In the genomic region with DNA sequence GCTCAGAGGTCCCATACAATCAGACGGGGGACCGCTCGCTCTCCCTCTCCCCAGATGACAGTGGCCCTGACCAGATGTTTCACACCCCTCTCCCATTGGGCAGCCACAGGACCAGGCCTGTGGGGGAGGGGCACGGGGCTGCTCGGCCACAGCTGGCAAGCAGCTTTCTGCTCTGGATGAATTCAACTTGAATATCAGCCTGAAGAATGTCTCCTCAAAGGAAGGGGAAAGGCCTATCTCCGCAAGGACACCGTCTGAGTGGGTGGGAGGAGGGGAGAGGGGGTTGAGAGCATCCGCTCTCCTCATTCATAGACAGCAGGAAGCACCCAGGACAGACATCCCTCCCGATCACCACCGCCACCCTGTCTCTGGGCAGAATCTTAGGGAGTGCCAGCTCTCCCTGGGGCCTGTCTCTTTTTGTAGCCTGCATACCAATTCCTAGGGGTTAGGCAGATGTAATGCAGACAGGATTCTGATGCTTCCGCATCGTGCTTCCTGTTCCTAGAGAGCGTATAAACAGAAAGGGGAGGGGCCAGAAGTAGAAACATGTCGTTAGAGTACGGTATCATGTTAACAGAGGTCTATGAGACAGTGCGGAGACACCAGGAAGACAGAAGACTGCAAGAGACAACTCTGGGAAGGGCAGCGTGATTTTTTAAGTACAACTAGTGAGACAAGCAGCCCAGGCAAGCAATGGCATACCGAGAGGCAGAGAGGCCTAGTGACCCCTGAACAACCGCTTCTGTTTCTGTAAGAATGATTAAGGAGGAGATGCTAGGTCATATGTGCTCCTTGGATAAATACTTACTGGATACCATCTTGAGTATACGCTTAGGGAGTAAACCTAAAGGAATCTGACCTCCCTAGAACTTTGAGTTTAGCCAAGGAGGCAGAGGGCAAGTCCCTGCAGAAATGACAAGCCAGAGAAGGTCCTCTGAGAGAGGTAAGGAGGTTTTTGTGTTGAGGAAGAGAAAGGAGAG, we compare ENCODE assay signal across 9 mouse cellular contexts.
DNase-seq lines count a peak whose midpoint lies in the region; ATAC-seq and TF ChIP-seq lines count a peak whose summit lies in the region.
"Had no signal": no experiment of that assay in that cellular context is flagged by ENCODE, and none has a peak within 500 bp of the region (broad histone marks: within the 10 kb centered on the region; RNA-seq: fewer than 3 reads in every experiment).

No protein-coding gene starts in this region.

- ATAC-seq in lung, embryonic 15.5 days (ENCODE audit: borderline replicate concordance, extremely low read depth, low FRiP score, low TSS enrichment), result peak; percentile 61; the same call in 1 of the 2 replicates
- ATAC-seq in forebrain, embryonic 13.5 days, result no peak
- ATAC-seq in limb, embryonic 14.5 days (ENCODE audit: low FRiP score, low read depth), result peak; percentile 58; the same call in 1 of the 2 replicates
- no peak for ATAC-seq in neural tube, embryonic 11.5 days (ENCODE audit: insufficient read depth, low FRiP score, low TSS enrichment)
- no peak for ATAC-seq in inflammation-experienced regulatory T-cells, adult 6 months

- 0 out of 2 replicates have a peak overlapping the region, but pooled peaks have one; percentile 3 for H3K27ac ChIP-seq in lung, embryonic 15.5 days
- H3K27ac ChIP-seq in forebrain, embryonic 13.5 days, result no peak overlapping the region
- peak overlapping the region; percentile 52; the same call in 1 of the 2 replicates for H3K27ac ChIP-seq in limb, embryonic 14.5 days (replicated peaks; ENCODE audit: low read depth, low read length)
- H3K27ac ChIP-seq in neural tube, embryonic 11.5 days (ENCODE audit: low read depth, low read length), result peak overlapping the region; percentile 76

- no peaks in the 10 kb centered on the region for H3K9me3 ChIP-seq in lung, embryonic 15.5 days
- H3K9me3 ChIP-seq in forebrain, embryonic 13.5 days (replicated peaks), result no peaks in the 10 kb centered on the region
- no peaks in the 10 kb centered on the region for H3K9me3 ChIP-seq in limb, embryonic 14.5 days (ENCODE audit: control insufficient read depth, low read length)
- H3K9me3 ChIP-seq in neural tube, embryonic 11.5 days (ENCODE audit: control insufficient read depth, low read length), result no peaks in the 10 kb centered on the region

- DNase-seq in lung, postnatal 25 days (ENCODE audit: low spot score), result no peak
- peak; percentile 15 for DNase-seq in limb, embryonic 14.5 days (ENCODE audit: low spot score)
- peak; percentile 70 for DNase-seq in neural tube, embryonic 11.5 days (ENCODE audit: low spot score)
- no peak for DNase-seq in spleen, postnatal 4 days (ENCODE audit: low spot score in 2 of 2)
- no peak for DNase-seq in cerebellum, adult 8-10 months

- no peak overlapping the region for H3K9ac ChIP-seq in lung, embryonic 15.5 days
- H3K9ac ChIP-seq in forebrain, embryonic 13.5 days, result 0 out of 2 replicates have a peak overlapping the region, but pooled peaks have one; percentile 6
- no peak overlapping the region for H3K9ac ChIP-seq in limb, embryonic 14.5 days (ENCODE audit: low read depth, low read length, severe bottlenecking)
- no peak overlapping the region; the same call in 1 of the 2 replicates for H3K9ac ChIP-seq in neural tube, embryonic 11.5 days (ENCODE audit: low read length)

- no peaks in the 10 kb centered on the region for H3K27me3 ChIP-seq in lung, embryonic 15.5 days
- no peaks in the 10 kb centered on the region for H3K27me3 ChIP-seq in forebrain, embryonic 13.5 days
- H3K27me3 ChIP-seq in limb, embryonic 14.5 days (ENCODE audit: control insufficient read depth, insufficient read depth, low read length), result no peaks in the 10 kb centered on the region
- H3K27me3 ChIP-seq in neural tube, embryonic 11.5 days (ENCODE audit: control insufficient read depth, insufficient read depth, low read length), result no peaks in the 10 kb centered on the region

- H3K4me1 ChIP-seq in lung, embryonic 15.5 days, result peaks cover 22% of the 10 kb centered on the region
- H3K4me1 ChIP-seq in forebrain, embryonic 13.5 days, result peaks cover 16% of the 10 kb centered on the region
- H3K4me1 ChIP-seq in limb, embryonic 14.5 days (ENCODE audit: control insufficient read depth, insufficient read depth, low read length), result peaks cover 42% of the 10 kb centered on the region
- peaks cover 18% of the 10 kb centered on the region for H3K4me1 ChIP-seq in neural tube, embryonic 11.5 days (ENCODE audit: control insufficient read depth, insufficient read depth, low read length)

- no peaks in the 10 kb centered on the region for H3K36me3 ChIP-seq in lung, embryonic 15.5 days
- H3K36me3 ChIP-seq in forebrain, embryonic 13.5 days (ENCODE audit: poor library complexity, severe bottlenecking), result no peaks in the 10 kb centered on the region
- H3K36me3 ChIP-seq in limb, embryonic 14.5 days (ENCODE audit: control insufficient read depth, insufficient read depth, low read length), result no peaks in the 10 kb centered on the region
- H3K36me3 ChIP-seq in neural tube, embryonic 11.5 days (ENCODE audit: control insufficient read depth, insufficient read depth, low read length), result no peaks in the 10 kb centered on the region

- WGBS in lung, embryonic 15.5 days, result 30% methylated on average over 20 of the region's 20 CpGs
- WGBS in forebrain, embryonic 13.5 days, result 29% methylated on average over 20 of the region's 20 CpGs
- 24% methylated on average over 20 of the region's 20 CpGs for WGBS in limb, embryonic 14.5 days
- 20% methylated on average over 20 of the region's 20 CpGs for WGBS in neural tube, embryonic 11.5 days

- no peak overlapping the region for H3K4me3 ChIP-seq in lung, embryonic 15.5 days
- no peak overlapping the region for H3K4me3 ChIP-seq in forebrain, embryonic 13.5 days
- no peak overlapping the region for H3K4me3 ChIP-seq in limb, embryonic 14.5 days (replicated peaks; ENCODE audit: low read length)
- no peak overlapping the region for H3K4me3 ChIP-seq in neural tube, embryonic 11.5 days (ENCODE audit: low read depth, low read length)
- H3K4me3 ChIP-seq: myocyte had no signal

- peak overlapping the region; percentile 37 for H3K4me2 ChIP-seq in lung, embryonic 15.5 days
- peak overlapping the region; percentile 35 for H3K4me2 ChIP-seq in forebrain, embryonic 13.5 days
- H3K4me2 ChIP-seq in limb, embryonic 14.5 days (replicated peaks; ENCODE audit: low read depth, low read length, severe bottlenecking), result peak overlapping the region; percentile 25; the same call in 1 of the 2 replicates
- no peak overlapping the region for H3K4me2 ChIP-seq in neural tube, embryonic 11.5 days (ENCODE audit: low read depth)

- no peak for TF ChIP-seq POLR2A in limb, embryonic 14.5 days (IDR thresholded peaks at IDR 0.05; ENCODE audit: borderline replicate concordance, extremely low read depth, insufficient read depth, insufficient read length)

Comparison
In these comparisons a context has a peak if more than half of its experiments do, and no peak if none do; other contexts are left out.
1. ATAC-seq: peak in lung, embryonic 15.5 days (single experiment) and limb, embryonic 14.5 days (single experiment); none in forebrain, embryonic 13.5 days (single experiment), neural tube, embryonic 11.5 days (single experiment) and inflammation-experienced regulatory T-cells, adult 6 months (single experiment).
2. DNase-seq: peak in limb, embryonic 14.5 days (single experiment) and neural tube, embryonic 11.5 days (single experiment); none in lung, postnatal 25 days (single experiment), spleen, postnatal 4 days (0 of 2) and cerebellum, adult 8-10 months (single experiment).